Mouse (Mus musculus) heart, postnatal 0 days (tissue): ENCODE results near the gene Tbc1d2b.

ENCODE experiments used
- CTCF ChIP-seq: IDR thresholded peaks from 2 replicates; pipeline ENCODE4 v1.5.1; 2016; ENCODE audit warnings: antibody characterized with exemption, control low read depth, low read depth
- EP300 ChIP-seq: IDR thresholded peaks from 2 replicates; pipeline ENCODE4 v1.6.1; 2016; ENCODE audit warnings: antibody characterized with exemption, low read depth

DNA sequence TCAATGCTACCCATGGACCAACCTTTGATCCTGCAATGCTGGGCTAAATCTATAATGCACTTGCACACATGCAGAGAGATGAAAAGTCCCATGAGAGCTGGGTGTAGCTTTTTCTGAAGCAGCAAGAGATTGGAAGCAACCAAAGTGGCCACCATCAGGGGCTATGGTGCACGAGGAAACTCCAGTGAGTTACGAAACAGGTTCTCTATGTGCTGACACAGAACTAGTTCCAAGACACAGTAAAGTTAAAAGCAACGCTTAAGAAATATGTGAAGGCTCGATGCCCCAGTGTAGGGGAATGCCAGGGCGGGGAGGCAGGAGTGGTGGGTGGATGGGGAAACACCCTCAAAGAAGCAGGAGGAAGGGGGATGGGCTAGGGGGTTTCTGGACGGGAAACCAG, 61.9 kb downstream of the Tbc1d2b start:
- TF ChIP-seq CTCF (no peak), EP300 (no peak)
